Mouse (Mus musculus) thymus, adult 2 months (tissue): Measurements from ENCODE around the gene Tom1l2. TPM values are rescaled to one million over a fixed set of nuclear protein-coding genes. Genes with fewer than 3 reads are reported as not detected.

Experiments used
- DNase-seq: peaks from one replicate; pipeline ENCODE4 v3.0.0; 2021
- H3K27ac ChIP-seq: fragments of 200-500 bp; 2 replicates; pipeline ENCODE4 v1.5.1; 2012; ENCODE audit warnings: low read length, control low read depth; ENCODE audit not compliant: control insufficient read depth, insufficient read depth
- H3K27me3 ChIP-seq: fragments of 200-500 bp; 2 replicates; pipeline ENCODE4 v1.6.1; 2012; ENCODE audit warnings: mild to moderate bottlenecking, low read length, moderate library complexity, mixed read lengths; ENCODE audit not compliant: control insufficient read depth, insufficient read depth
- H3K36me3 ChIP-seq: fragments of 200-500 bp; 2 replicates; pipeline ENCODE4 v1.6.1; 2012; ENCODE audit warnings: mild to moderate bottlenecking, low read length, moderate library complexity; ENCODE audit not compliant: control insufficient read depth, insufficient read depth
- H3K4me1 ChIP-seq: fragments of 200-500 bp; replicated peaks from 2 replicates; pipeline ENCODE4 v1.6.1; 2012; ENCODE audit warnings: low read length; ENCODE audit not compliant: control insufficient read depth, insufficient read depth
- H3K4me3 ChIP-seq: fragments of 200-500 bp; 2 replicates; pipeline ENCODE4 v1.5.1; 2012; ENCODE audit warnings: mild to moderate bottlenecking, low read length, control low read depth, moderate library complexity; ENCODE audit not compliant: control insufficient read depth, insufficient read depth
- CTCF ChIP-seq: fragments of 200-500 bp; IDR thresholded peaks from 2 replicates; pipeline ENCODE4 v1.5.1; 2012; ENCODE audit warnings: mild to moderate bottlenecking, control low read depth, low read length, moderate library complexity, borderline replicate concordance; ENCODE audit not compliant: control insufficient read depth, poor library complexity, insufficient read depth; ENCODE audit errors: extremely low read depth
- POLR2A ChIP-seq: fragments of 200-500 bp; IDR thresholded peaks from 2 replicates; pipeline ENCODE4 v1.6.1; 2012; ENCODE audit warnings: mild to moderate bottlenecking, low read length, control low read depth, moderate library complexity; ENCODE audit not compliant: control insufficient read depth, poor library complexity, insufficient read depth; ENCODE audit errors: extremely low read depth
- WGBS: fragments of 180-500 bp; shearing (Covaris S2); methylation state at CpG from one replicate; pipeline ENCODE4 v1.1.7; 2018; 5-methylcytosine and 5-hydroxymethylcytosine counted together
- polyA plus RNA-seq: library from polyadenylated mRNA; depleted of rRNA; stranded (reverse); fragments of >200 nt; gene quantifications from 2 replicates; pipeline ENCODE4 v1.2.3, GENCODE M21; 2012

The Tom1l2 gene
- polyA plus RNA-seq, 1 experiment: 99.5 TPM

GRCm38 (mm10) chr11:60208201-60208600, 144.5 kb downstream of the Tom1l2 start:
- no peak overlapping the region for H3K4me3 ChIP-seq
- H3K27me3 ChIP-seq: no peaks in the 10 kb centered on the region
- H3K36me3 ChIP-seq: peaks cover 34% of the 10 kb centered on the region
- no peak overlapping the region for H3K27ac ChIP-seq
- no peak for TF ChIP-seq POLR2A
- TF ChIP-seq CTCF: no peak
- no peak for DNase-seq
- peaks cover 50% of the 10 kb centered on the region for H3K4me1 ChIP-seq
- WGBS: 79% methylated on average over 6 of the region's 6 CpGs

GRCm38 (mm10) chr11:60206207-60206606, 146.5 kb downstream of the Tom1l2 start:
- 90% methylated on average over 5 of the region's 5 CpGs for WGBS
- Histone ChIP-seq H3K36me3 (peaks cover 54% of the 10 kb centered on the region), H3K4me1 (peaks cover 30% of the 10 kb centered on the region), H3K27me3 (no peaks in the 10 kb centered on the region), H3K27ac (no peak overlapping the region), H3K4me3 (no peak overlapping the region)
- DNase-seq: no peak
- no peak for TF ChIP-seq CTCF
- TF ChIP-seq POLR2A: no peak

- H3K36me3 ChIP-seq: peaks cover 65% of the 10 kb centered on the region
- DNase-seq: no peak
Measured at GRCm38 (mm10) chr11:60205026-60205425, 147.7 kb downstream of the Tom1l2 start.

DNA sequence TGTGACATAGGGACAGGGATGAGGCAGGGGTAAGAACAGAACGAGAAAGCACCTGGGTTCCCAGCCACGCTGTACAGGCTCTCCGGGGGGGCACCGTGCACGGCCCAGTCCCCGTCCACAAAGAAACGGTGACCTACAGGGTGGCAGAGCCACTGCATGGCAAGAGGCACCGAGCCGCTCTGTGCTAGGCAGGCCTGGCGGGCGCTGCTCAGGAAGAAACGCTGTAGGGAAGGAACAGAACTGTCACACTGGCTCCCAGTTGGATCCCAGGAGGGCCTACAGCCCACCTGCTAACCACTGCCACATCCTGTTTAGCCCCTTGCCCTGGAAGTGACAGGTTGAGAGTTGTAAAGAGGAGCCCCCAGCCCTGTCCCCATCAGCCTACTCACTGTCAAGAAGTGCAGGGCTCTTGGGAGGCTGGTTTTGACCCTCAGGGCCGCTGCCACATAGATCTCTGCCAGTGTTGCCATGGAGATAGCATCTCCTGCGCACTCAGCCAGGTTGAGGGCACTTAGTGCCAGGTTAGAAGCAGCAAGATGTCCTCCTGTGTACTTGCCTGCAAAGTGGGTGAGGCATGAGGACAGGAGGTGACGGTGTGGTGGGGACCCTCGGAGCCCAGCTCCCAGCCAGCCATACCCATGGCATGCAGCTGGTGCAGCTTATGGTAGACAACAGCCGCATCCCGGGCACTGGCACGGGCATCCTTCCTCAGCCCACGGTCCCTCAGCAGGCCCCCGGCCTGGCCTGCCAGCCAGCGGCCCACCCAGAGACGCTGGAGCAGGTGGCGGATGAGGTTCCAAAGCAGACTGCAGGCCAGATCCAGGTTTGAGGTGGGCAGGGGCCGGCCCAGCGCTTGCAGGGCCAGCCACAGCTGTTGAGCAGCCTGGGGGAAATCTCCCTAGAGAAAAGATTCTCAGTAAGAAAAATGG, 149.7 kb downstream of the Tom1l2 start:
- Histone ChIP-seq H3K4me1 (peaks cover under 1% of the 10 kb centered on the region), H3K27me3 (no peaks in the 10 kb centered on the region), H3K36me3 (peaks cover 73% of the 10 kb centered on the region), H3K27ac (no peak overlapping the region), H3K4me3 (no peak overlapping the region)
- TF ChIP-seq POLR2A: no peak
- no peak for TF ChIP-seq CTCF
- WGBS: 95% methylated on average over 26 of the region's 26 CpGs
- no peak for DNase-seq

More at GRCm38 (mm10) chr11:60205026-60205425, 147.7 kb downstream of the Tom1l2 start:
- no peaks in the 10 kb centered on the region for H3K27me3 ChIP-seq
- no peak overlapping the region for H3K27ac ChIP-seq
- 96% methylated on average over 12 of the region's 12 CpGs for WGBS
- no peak overlapping the region for H3K4me3 ChIP-seq
- peaks cover 21% of the 10 kb centered on the region for H3K4me1 ChIP-seq
- TF ChIP-seq POLR2A (no peak), CTCF (no peak)

- Histone ChIP-seq H3K4me3 (no peak overlapping the region), H3K36me3 (peaks cover 60% of the 10 kb centered on the region), H3K4me1 (no peaks in the 10 kb centered on the region), H3K27ac (no peak overlapping the region), H3K27me3 (no peaks in the 10 kb centered on the region)
- TF ChIP-seq CTCF (no peak), POLR2A (no peak)
- no peak for DNase-seq
- 90% methylated on average over 11 of the region's 11 CpGs for WGBS
Measured at GRCm38 (mm10) chr11:60200384-60200783, 152.3 kb downstream of the Tom1l2 start.

DNA sequence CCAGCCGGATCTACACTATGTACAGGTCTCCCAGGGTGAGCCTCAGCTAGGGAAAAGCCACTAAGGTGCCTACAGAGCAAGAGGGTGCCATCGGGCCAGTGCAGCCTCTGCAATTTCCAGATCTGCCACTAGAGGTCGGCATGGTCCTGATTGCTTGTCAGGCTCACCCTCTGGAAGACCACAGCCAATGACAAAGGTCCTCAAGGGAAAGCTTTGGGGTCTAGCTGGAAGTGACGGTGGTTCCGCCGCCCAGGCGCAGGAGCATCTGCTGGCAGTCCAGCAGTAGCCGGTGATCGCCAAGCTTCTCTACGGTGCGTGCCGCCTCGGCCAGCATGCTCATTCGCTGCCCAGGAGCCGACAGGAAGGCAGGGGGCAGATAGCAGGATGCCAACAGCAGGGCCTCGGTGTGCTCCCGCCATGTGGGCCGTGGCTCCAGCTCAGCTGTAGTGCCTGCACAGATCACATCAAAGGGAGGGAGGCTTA, 153.0 kb downstream of the Tom1l2 start:
- Histone ChIP-seq H3K4me1 (no peaks in the 10 kb centered on the region), H3K36me3 (peaks cover 54% of the 10 kb centered on the region), H3K27ac (no peak overlapping the region), H3K4me3 (no peak overlapping the region), H3K27me3 (no peaks in the 10 kb centered on the region)
- DNase-seq: peak; percentile 94
- peak; percentile 90 for TF ChIP-seq CTCF
- peak; percentile 51; the same call in 1 of the 2 replicates for TF ChIP-seq POLR2A
- WGBS: 40% methylated on average over 18 of the region's 18 CpGs

GRCm38 (mm10) chr11:60198651-60199050, 154.1 kb downstream of the Tom1l2 start:
- H3K27me3 ChIP-seq: no peaks in the 10 kb centered on the region
- TF ChIP-seq POLR2A (no peak), CTCF (no peak)
- WGBS: 91% methylated on average over 12 of the region's 12 CpGs
- H3K36me3 ChIP-seq: peaks cover 48% of the 10 kb centered on the region
- DNase-seq: no peak
- no peak overlapping the region for H3K4me3 ChIP-seq
- no peak overlapping the region for H3K27ac ChIP-seq
- H3K4me1 ChIP-seq: no peaks in the 10 kb centered on the region
